Mouse (Mus musculus): ENCODE measurements at regions not wholly inside any gene's neighbourhood (a gene's known extent, or its start where the extent isn't known, plus 50 kb on each side); places are given as distances from the start of the nearest gene placed in this dataset.

- no peaks in the 10 kb centered on the region for H3K27me3 ChIP-seq (ENCODE audit: control insufficient read depth, insufficient read depth, low read length)
- H3K4me2 ChIP-seq (replicated peaks; ENCODE audit: low read depth, low read length) = no peak overlapping the region
- peak overlapping the region; percentile 52; the same call in 1 of the 2 replicates for H3K27ac ChIP-seq (ENCODE audit: low read length)
- 16% methylated on average over 5 of the region's 5 CpGs for WGBS
- no peaks in the 10 kb centered on the region for H3K36me3 ChIP-seq (ENCODE audit: control insufficient read depth, insufficient read depth, low read length)
- no peak overlapping the region for H3K9ac ChIP-seq (replicated peaks; ENCODE audit: low read depth, low read length)
- no peak overlapping the region for H3K4me3 ChIP-seq (ENCODE audit: low read depth, low read length)
- no peaks in the 10 kb centered on the region for H3K9me3 ChIP-seq (ENCODE audit: control insufficient read depth, low read depth, low read length)
- ATAC-seq (ENCODE audit: insufficient number of reproducible peaks, insufficient read depth, low FRiP score, low read depth) = peak; percentile 91
- H3K4me1 ChIP-seq (ENCODE audit: control insufficient read depth, insufficient read depth, low read length) = peaks cover 16% of the 10 kb centered on the region
Measured at GRCm38 (mm10) chr10:111575926-111576325, 69.8 kb downstream of the Phlda1 start.

GRCm38 (mm10) chr10:111576395-111577069 lies 70.4 kb downstream of the Phlda1 start:
- Histone ChIP-seq H3K9me3 (ENCODE audit: control insufficient read depth, low read depth, low read length) (no peaks in the 10 kb centered on the region), H3K4me2 (replicated peaks; ENCODE audit: low read depth, low read length) (no peak overlapping the region), H3K9ac (replicated peaks; ENCODE audit: low read depth, low read length) (no peak overlapping the region), H3K36me3 (ENCODE audit: control insufficient read depth, insufficient read depth, low read length) (no peaks in the 10 kb centered on the region), H3K4me1 (ENCODE audit: control insufficient read depth, insufficient read depth, low read length) (peaks cover 16% of the 10 kb centered on the region), H3K27ac (ENCODE audit: low read length) (peak overlapping the region; percentile 36; the same call in 1 of the 2 replicates), H3K4me3 (ENCODE audit: low read depth, low read length) (no peak overlapping the region), H3K27me3 (ENCODE audit: control insufficient read depth, insufficient read depth, low read length) (no peaks in the 10 kb centered on the region)
- WGBS = 46% methylated on average over 10 of the region's 10 CpGs
- ATAC-seq (ENCODE audit: insufficient number of reproducible peaks, insufficient read depth, low FRiP score, low read depth) = peak; percentile 66

GRCm38 (mm10) chr10:111578536-111578935 lies 72.5 kb downstream of the Phlda1 start:
- H3K4me1 ChIP-seq (ENCODE audit: control insufficient read depth, insufficient read depth, low read length) = peaks cover 16% of the 10 kb centered on the region
- H3K36me3 ChIP-seq (ENCODE audit: control insufficient read depth, insufficient read depth, low read length) = no peaks in the 10 kb centered on the region
- H3K4me2 ChIP-seq (replicated peaks; ENCODE audit: low read depth, low read length) = no peak overlapping the region
- no peak overlapping the region for H3K4me3 ChIP-seq (ENCODE audit: low read depth, low read length)
- no peaks in the 10 kb centered on the region for H3K9me3 ChIP-seq (ENCODE audit: control insufficient read depth, low read depth, low read length)
- H3K27me3 ChIP-seq (ENCODE audit: control insufficient read depth, insufficient read depth, low read length) = no peaks in the 10 kb centered on the region
- H3K9ac ChIP-seq (replicated peaks; ENCODE audit: low read depth, low read length) = no peak overlapping the region
- WGBS = 42% methylated on average over 5 of the region's 5 CpGs
- ATAC-seq (ENCODE audit: insufficient number of reproducible peaks, insufficient read depth, low FRiP score, low read depth) = no peak
- H3K27ac ChIP-seq (ENCODE audit: low read length) = no peak overlapping the region

GRCm38 (mm10) chr10:111579481-111579880 lies 73.4 kb downstream of the Phlda1 start:
- Histone ChIP-seq H3K36me3 (ENCODE audit: control insufficient read depth, insufficient read depth, low read length) (no peaks in the 10 kb centered on the region), H3K4me2 (replicated peaks; ENCODE audit: low read depth, low read length) (no peak overlapping the region), H3K27ac (ENCODE audit: low read length) (no peak overlapping the region), H3K27me3 (ENCODE audit: control insufficient read depth, insufficient read depth, low read length) (no peaks in the 10 kb centered on the region), H3K4me3 (ENCODE audit: low read depth, low read length) (no peak overlapping the region), H3K9me3 (ENCODE audit: control insufficient read depth, low read depth, low read length) (no peaks in the 10 kb centered on the region), H3K9ac (replicated peaks; ENCODE audit: low read depth, low read length) (no peak overlapping the region), H3K4me1 (ENCODE audit: control insufficient read depth, insufficient read depth, low read length) (peaks cover 16% of the 10 kb centered on the region)
- WGBS = 35% methylated on average over 2 of the region's 2 CpGs
- ATAC-seq (ENCODE audit: insufficient number of reproducible peaks, insufficient read depth, low FRiP score, low read depth) = no peak

GRCm38 (mm10) chr10:111580401-111581100 lies 74.5 kb downstream of the Phlda1 start:
- no peak overlapping the region for H3K9ac ChIP-seq (replicated peaks; ENCODE audit: low read depth, low read length)
- no peaks in the 10 kb centered on the region for H3K9me3 ChIP-seq (ENCODE audit: control insufficient read depth, low read depth, low read length)
- ATAC-seq (ENCODE audit: insufficient number of reproducible peaks, insufficient read depth, low FRiP score, low read depth) = no peak
- no peak overlapping the region for H3K27ac ChIP-seq (ENCODE audit: low read length)
- no peak overlapping the region for H3K4me2 ChIP-seq (replicated peaks; ENCODE audit: low read depth, low read length)
- H3K4me3 ChIP-seq (ENCODE audit: low read depth, low read length) = no peak overlapping the region
- H3K36me3 ChIP-seq (ENCODE audit: control insufficient read depth, insufficient read depth, low read length) = no peaks in the 10 kb centered on the region
- WGBS = 41% methylated on average over 11 of the region's 11 CpGs
- H3K27me3 ChIP-seq (ENCODE audit: control insufficient read depth, insufficient read depth, low read length) = no peaks in the 10 kb centered on the region
- H3K4me1 ChIP-seq (ENCODE audit: control insufficient read depth, insufficient read depth, low read length) = peaks cover 12% of the 10 kb centered on the region

GRCm38 (mm10) chr10:111581847-111582246 lies 75.8 kb downstream of the Phlda1 start:
- Histone ChIP-seq H3K9me3 (ENCODE audit: control insufficient read depth, low read depth, low read length) (no peaks in the 10 kb centered on the region), H3K36me3 (ENCODE audit: control insufficient read depth, insufficient read depth, low read length) (no peaks in the 10 kb centered on the region), H3K9ac (replicated peaks; ENCODE audit: low read depth, low read length) (no peak overlapping the region), H3K27me3 (ENCODE audit: control insufficient read depth, insufficient read depth, low read length) (no peaks in the 10 kb centered on the region), H3K4me3 (ENCODE audit: low read depth, low read length) (no peak overlapping the region), H3K27ac (ENCODE audit: low read length) (no peak overlapping the region), H3K4me1 (ENCODE audit: control insufficient read depth, insufficient read depth, low read length) (peaks cover 5% of the 10 kb centered on the region; the same call in 1 of the 2 replicates), H3K4me2 (replicated peaks; ENCODE audit: low read depth, low read length) (no peak overlapping the region)
- WGBS = 75% methylated on average over 3 of the region's 3 CpGs
- ATAC-seq (ENCODE audit: insufficient number of reproducible peaks, insufficient read depth, low FRiP score, low read depth) = no peak

- peaks cover 5% of the 10 kb centered on the region; the same call in 1 of the 2 replicates for H3K4me1 ChIP-seq (ENCODE audit: control insufficient read depth, insufficient read depth, low read length)
- no peaks in the 10 kb centered on the region for H3K36me3 ChIP-seq (ENCODE audit: control insufficient read depth, insufficient read depth, low read length)
- ATAC-seq (ENCODE audit: insufficient number of reproducible peaks, insufficient read depth, low FRiP score, low read depth) = no peak
- H3K9ac ChIP-seq (replicated peaks; ENCODE audit: low read depth, low read length) = no peak overlapping the region
- WGBS = 72% methylated on average over 14 of the region's 14 CpGs
- H3K27me3 ChIP-seq (ENCODE audit: control insufficient read depth, insufficient read depth, low read length) = no peaks in the 10 kb centered on the region
- no peak overlapping the region for H3K4me3 ChIP-seq (ENCODE audit: low read depth, low read length)
- no peaks in the 10 kb centered on the region for H3K9me3 ChIP-seq (ENCODE audit: control insufficient read depth, low read depth, low read length)
- no peak overlapping the region for H3K27ac ChIP-seq (ENCODE audit: low read length)
- H3K4me2 ChIP-seq (replicated peaks; ENCODE audit: low read depth, low read length) = no peak overlapping the region
Measured at GRCm38 (mm10) chr10:111582321-111583123, 76.4 kb downstream of the Phlda1 start.

GRCm38 (mm10) chr10:111583124-111583743 lies 77.1 kb downstream of the Phlda1 start:
- Histone ChIP-seq H3K36me3 (ENCODE audit: control insufficient read depth, insufficient read depth, low read length) (no peaks in the 10 kb centered on the region), H3K9ac (replicated peaks; ENCODE audit: low read depth, low read length) (no peak overlapping the region), H3K27ac (ENCODE audit: low read length) (no peak overlapping the region), H3K9me3 (ENCODE audit: control insufficient read depth, low read depth, low read length) (no peaks in the 10 kb centered on the region), H3K27me3 (ENCODE audit: control insufficient read depth, insufficient read depth, low read length) (no peaks in the 10 kb centered on the region), H3K4me2 (replicated peaks; ENCODE audit: low read depth, low read length) (no peak overlapping the region), H3K4me1 (ENCODE audit: control insufficient read depth, insufficient read depth, low read length) (peaks cover 5% of the 10 kb centered on the region; the same call in 1 of the 2 replicates), H3K4me3 (ENCODE audit: low read depth, low read length) (no peak overlapping the region)
- WGBS = 85% methylated on average over 20 of the region's 20 CpGs
- no peak for ATAC-seq (ENCODE audit: insufficient number of reproducible peaks, insufficient read depth, low FRiP score, low read depth)

All from stomach, embryonic 14.5 days (tissue).